Mouse (Mus musculus) stomach, postnatal 0 days (tissue): ENCODE data around the gene Borcs6.

Experiments
- CTCF ChIP-seq: IDR thresholded peaks from 2 replicates; pipeline ENCODE4 v1.5.1; 2016; ENCODE audit warnings: antibody characterized with exemption, low read depth, mild to moderate bottlenecking, moderate library complexity
- EP300 ChIP-seq: optimal IDR thresholded peaks from 2 replicates; pipeline ENCODE3; 2016; ENCODE audit warnings: antibody characterized with exemption

GRCm38 (mm10) chr11:69076572-69076971 is 17.1 kb downstream of the Borcs6 start:
- TF ChIP-seq CTCF: no peak
- no peak for TF ChIP-seq EP300
